Mouse (Mus musculus) embryonic facial prominence, embryonic 15.5 days (tissue): ENCODE data around the gene Lsm10. TPM values are rescaled to one million over a fixed set of nuclear protein-coding genes. Genes with fewer than 3 reads are reported as not detected.

Experiments used
- ATAC-seq: fragments of 200-750 bp; cut with Nextera tagmentation; 2 replicates; pipeline ENCODE4 v1.8.0; 2017; ENCODE audit warnings: low read depth, moderate TSS enrichment; ENCODE audit not compliant: insufficient number of reproducible peaks, low FRiP score, low TSS enrichment
- H3K27ac ChIP-seq: fragments of 300-500 bp; sonication (generic); replicated peaks from 2 replicates; pipeline ENCODE4 v1.5.1; 2015; ENCODE audit warnings: mild to moderate bottlenecking, inconsistent platforms
- H3K27me3 ChIP-seq: fragments of 300-500 bp; sonication (generic); 2 replicates; pipeline ENCODE4 v1.6.1; 2015; ENCODE audit warnings: inconsistent platforms
- H3K36me3 ChIP-seq: fragments of 300-500 bp; sonication (generic); 2 replicates; pipeline ENCODE4 v1.6.1; 2015; ENCODE audit warnings: mild to moderate bottlenecking, inconsistent platforms
- H3K4me1 ChIP-seq: fragments of 300-500 bp; sonication (generic); 2 replicates; pipeline ENCODE4 v1.6.1; 2015; ENCODE audit warnings: inconsistent platforms
- H3K4me2 ChIP-seq: fragments of 300-500 bp; sonication (generic); replicated peaks from 2 replicates; pipeline ENCODE4 v1.6.1; 2015; ENCODE audit warnings: mild to moderate bottlenecking, inconsistent platforms
- H3K4me3 ChIP-seq: fragments of 300-500 bp; sonication (generic); replicated peaks from 2 replicates; pipeline ENCODE4 v1.5.1; 2015; ENCODE audit warnings: mild to moderate bottlenecking, inconsistent platforms
- H3K9ac ChIP-seq: fragments of 300-500 bp; sonication (generic); 2 replicates; pipeline ENCODE4 v1.6.1; 2015; ENCODE audit warnings: inconsistent platforms
- H3K9me3 ChIP-seq: fragments of 300-500 bp; sonication (generic); replicated peaks from 2 replicates; pipeline ENCODE4 v1.6.1; 2016; ENCODE audit warnings: inconsistent platforms
- WGBS: fragments of 180-500 bp; shearing (Covaris S2); methylation state at CpG from one replicate; pipeline ENCODE4 v1.1.7; 2015; 5-methylcytosine and 5-hydroxymethylcytosine counted together
- polyA plus RNA-seq: library from polyadenylated mRNA; unstranded; fragments of >200 nt; fragmentation: Nextera tagmentation; extraction: Ambion mirVana; gene quantifications from 2 replicates; pipeline ENCODE4 v1.2.1, GENCODE M21; 2015

Gene Lsm10
- polyA plus RNA-seq, 1 experiment from 2014 or later, result 55.4 TPM

- Histone ChIP-seq H3K36me3 (no peaks in the 10 kb centered on the region), H3K9me3 (no peaks in the 10 kb centered on the region), H3K4me1 (peaks cover 50% of the 10 kb centered on the region), H3K4me3 (no peak overlapping the region), H3K9ac (no peak overlapping the region), H3K27me3 (no peaks in the 10 kb centered on the region), H3K4me2 (peak overlapping the region; percentile 35), H3K27ac (peak overlapping the region; percentile 90)
- peak; percentile 78 for ATAC-seq
- 5% methylated on average over 12 of the region's 12 CpGs for WGBS
Observed at GRCm38 (mm10) chr4:126110374-126111152, 14.1 kb downstream of the Lsm10 start.

GRCm38 (mm10) chr4:126111153-126111549 is 14.7 kb downstream of the Lsm10 start:
- Histone ChIP-seq H3K27me3 (no peaks in the 10 kb centered on the region), H3K9ac (no peak overlapping the region), H3K36me3 (no peaks in the 10 kb centered on the region), H3K4me3 (no peak overlapping the region), H3K4me2 (peak overlapping the region; percentile 35), H3K4me1 (peaks cover 54% of the 10 kb centered on the region), H3K27ac (peak overlapping the region; percentile 90), H3K9me3 (no peaks in the 10 kb centered on the region)
- ATAC-seq, result no peak
- 17% methylated on average over 7 of the region's 7 CpGs for WGBS

GRCm38 (mm10) chr4:126113243-126113642 is 16.8 kb downstream of the Lsm10 start:
- no peaks in the 10 kb centered on the region for H3K27me3 ChIP-seq
- peaks cover 48% of the 10 kb centered on the region for H3K4me1 ChIP-seq
- no peak overlapping the region for H3K27ac ChIP-seq
- no peaks in the 10 kb centered on the region for H3K36me3 ChIP-seq
- ATAC-seq, result no peak
- no peak overlapping the region for H3K4me2 ChIP-seq
- H3K9me3 ChIP-seq, result no peaks in the 10 kb centered on the region
- 76% methylated on average over 4 of the region's 4 CpGs for WGBS
- no peak overlapping the region for H3K4me3 ChIP-seq
- H3K9ac ChIP-seq, result no peak overlapping the region

- 22% methylated on average over 6 of the region's 6 CpGs for WGBS
- peaks cover 48% of the 10 kb centered on the region for H3K4me1 ChIP-seq
- no peak overlapping the region for H3K9ac ChIP-seq
- no peaks in the 10 kb centered on the region for H3K36me3 ChIP-seq
- H3K4me2 ChIP-seq, result no peak overlapping the region
- no peaks in the 10 kb centered on the region for H3K9me3 ChIP-seq
- no peak for ATAC-seq
- H3K27ac ChIP-seq, result no peak overlapping the region
- no peak overlapping the region for H3K4me3 ChIP-seq
- no peaks in the 10 kb centered on the region for H3K27me3 ChIP-seq
Observed at GRCm38 (mm10) chr4:126113943-126114342, 17.5 kb downstream of the Lsm10 start.

GRCm38 (mm10) chr4:126115411-126115810 is 19.0 kb downstream of the Lsm10 start:
- WGBS, result 82% methylated on average over 9 of the region's 9 CpGs
- Histone ChIP-seq H3K27ac (no peak overlapping the region), H3K36me3 (no peaks in the 10 kb centered on the region), H3K4me2 (no peak overlapping the region), H3K4me3 (no peak overlapping the region), H3K9ac (no peak overlapping the region), H3K4me1 (peaks cover 38% of the 10 kb centered on the region), H3K27me3 (no peaks in the 10 kb centered on the region), H3K9me3 (no peaks in the 10 kb centered on the region)
- ATAC-seq, result no peak

GRCm38 (mm10) chr4:126115871-126116521 is 19.6 kb downstream of the Lsm10 start:
- H3K4me1 ChIP-seq, result peaks cover 33% of the 10 kb centered on the region
- no peak for ATAC-seq
- H3K4me2 ChIP-seq, result no peak overlapping the region
- no peak overlapping the region for H3K4me3 ChIP-seq
- H3K9me3 ChIP-seq, result no peaks in the 10 kb centered on the region
- no peaks in the 10 kb centered on the region for H3K36me3 ChIP-seq
- no peaks in the 10 kb centered on the region for H3K27me3 ChIP-seq
- no peak overlapping the region for H3K9ac ChIP-seq
- H3K27ac ChIP-seq, result no peak overlapping the region
- 60% methylated on average over 6 of the region's 6 CpGs for WGBS

GRCm38 (mm10) chr4:126117116-126117515 is 20.7 kb downstream of the Lsm10 start:
- Histone ChIP-seq H3K4me3 (no peak overlapping the region), H3K36me3 (no peaks in the 10 kb centered on the region), H3K9me3 (no peaks in the 10 kb centered on the region), H3K4me2 (no peak overlapping the region), H3K9ac (no peak overlapping the region), H3K27ac (no peak overlapping the region), H3K27me3 (no peaks in the 10 kb centered on the region), H3K4me1 (peaks cover 28% of the 10 kb centered on the region)
- 80% methylated on average over 8 of the region's 8 CpGs for WGBS
- no peak for ATAC-seq

- Histone ChIP-seq H3K4me1 (peaks cover 22% of the 10 kb centered on the region), H3K27me3 (no peaks in the 10 kb centered on the region), H3K9me3 (no peaks in the 10 kb centered on the region), H3K36me3 (peaks cover 1% of the 10 kb centered on the region; the same call in 1 of the 2 replicates), H3K4me2 (no peak overlapping the region), H3K4me3 (no peak overlapping the region), H3K27ac (no peak overlapping the region), H3K9ac (no peak overlapping the region)
- no peak for ATAC-seq
- 76% methylated on average over 4 of the region's 4 CpGs for WGBS
Observed at GRCm38 (mm10) chr4:126118651-126119050, 22.2 kb downstream of the Lsm10 start.

- Histone ChIP-seq H3K9me3 (no peaks in the 10 kb centered on the region), H3K36me3 (peaks cover 4% of the 10 kb centered on the region; the same call in 1 of the 2 replicates), H3K27ac (no peak overlapping the region), H3K4me3 (no peak overlapping the region), H3K9ac (no peak overlapping the region), H3K4me1 (peaks cover 22% of the 10 kb centered on the region), H3K27me3 (no peaks in the 10 kb centered on the region), H3K4me2 (no peak overlapping the region)
- ATAC-seq, result no peak
- WGBS, result 93% methylated on average over 1 of the region's 1 CpGs
Observed at GRCm38 (mm10) chr4:126119051-126119450, 22.6 kb downstream of the Lsm10 start.

- H3K4me2 ChIP-seq, result no peak overlapping the region
- no peaks in the 10 kb centered on the region for H3K9me3 ChIP-seq
- no peak overlapping the region for H3K27ac ChIP-seq
- H3K4me1 ChIP-seq, result peaks cover 19% of the 10 kb centered on the region
- H3K27me3 ChIP-seq, result no peaks in the 10 kb centered on the region
- 88% methylated on average over 5 of the region's 5 CpGs for WGBS
- peaks cover 13% of the 10 kb centered on the region for H3K36me3 ChIP-seq
- no peak for ATAC-seq
- no peak overlapping the region for H3K9ac ChIP-seq
- H3K4me3 ChIP-seq, result no peak overlapping the region
Observed at GRCm38 (mm10) chr4:126120052-126120451, 23.6 kb downstream of the Lsm10 start.

GRCm38 (mm10) chr4:126120506-126120905 is 24.1 kb downstream of the Lsm10 start:
- H3K36me3 ChIP-seq, result peaks cover 18% of the 10 kb centered on the region
- no peak overlapping the region for H3K27ac ChIP-seq
- no peak for ATAC-seq
- H3K4me3 ChIP-seq, result no peak overlapping the region
- H3K4me2 ChIP-seq, result no peak overlapping the region
- H3K27me3 ChIP-seq, result no peaks in the 10 kb centered on the region
- peaks cover 17% of the 10 kb centered on the region for H3K4me1 ChIP-seq
- H3K9ac ChIP-seq, result no peak overlapping the region
- H3K9me3 ChIP-seq, result no peaks in the 10 kb centered on the region
- WGBS, result 87% methylated on average over 2 of the region's 2 CpGs
